Mouse (Mus musculus) kidney, postnatal 25 days (tissue): ENCODE data around the gene C2.

Experiments
- DNase-seq, 2 experiments: peaks; one replicate each; pipeline ENCODE4 v3.0.0; 2021; ENCODE audit warnings: mixed read lengths in 2 of 2

The C2 gene

GRCm38 (mm10) chr17:34879336-34879879 lies 18.7 kb downstream of the C2 start, which contains the start of gene Zbtb12:
TSS of gene Zbtb12 (plus strand) at chr17:34879483.
- DNase-seq, result no peak

DNA sequence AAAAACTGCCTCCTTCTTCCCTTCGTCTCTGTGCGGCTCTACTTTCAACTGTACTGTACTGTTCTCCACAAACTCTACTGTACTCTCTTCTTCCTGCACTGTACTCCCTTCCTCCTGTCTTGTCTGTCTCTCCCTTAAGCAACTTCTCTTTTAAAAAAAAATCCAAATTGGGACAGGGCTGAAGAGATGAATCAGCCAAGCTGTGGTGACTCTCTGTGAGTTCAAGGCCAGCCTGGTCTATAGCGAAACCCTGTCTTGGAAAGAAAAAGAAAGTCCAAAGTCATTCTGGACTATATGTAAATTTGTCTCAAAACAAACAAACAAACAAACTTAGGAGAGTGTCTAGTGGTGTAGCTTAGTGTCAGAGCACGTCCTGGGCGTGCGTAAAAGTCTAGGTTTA lies 23.7 kb downstream of the C2 start:
- no peak for DNase-seq

- no peak for DNase-seq
Measured at GRCm38 (mm10) chr17:34865981-34866380, 32.1 kb downstream of the C2 start.

- peak; percentile 74 to 86 for DNase-seq
Measured at GRCm38 (mm10) chr17:34862416-34863081, 35.5 kb downstream of the C2 start, which contains the start of gene Cfb. TSS of gene Cfb (minus strand) at chr17:34862518.

- DNase-seq, result peak; percentile 68 to 87
Measured at GRCm38 (mm10) chr17:34861704-34862415, 36.2 kb downstream of the C2 start.

- DNase-seq, result no peak
Measured at GRCm38 (mm10) chr17:34860514-34860913, 37.6 kb downstream of the C2 start.

- no peak for DNase-seq
Measured at GRCm38 (mm10) chr17:34858670-34859069, 39.4 kb downstream of the C2 start.

GRCm38 (mm10) chr17:34855825-34856224 lies 42.2 kb downstream of the C2 start:
- peak; percentile 67 to 75 for DNase-seq

DNA sequence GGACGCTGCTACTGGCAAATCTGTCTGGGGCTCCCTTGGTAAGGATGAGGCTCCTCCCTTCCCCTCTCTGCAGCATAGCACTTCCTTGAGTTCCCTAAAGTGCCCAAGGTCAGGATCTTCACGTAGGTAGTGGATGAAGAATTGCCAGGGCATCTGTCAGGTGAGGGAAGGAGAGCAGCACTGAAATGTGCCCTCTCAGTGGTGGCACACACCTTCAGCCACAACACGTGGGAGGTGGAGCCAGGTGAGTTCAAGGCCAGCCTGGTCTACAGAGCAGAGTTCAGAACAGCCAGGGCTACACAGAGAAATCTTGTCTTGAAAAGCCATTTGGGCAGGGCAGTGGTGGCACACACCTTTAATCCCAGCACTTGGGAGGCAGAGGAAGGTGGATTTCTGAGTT lies 43.3 kb downstream of the C2 start:
- no peak for DNase-seq

- DNase-seq, result no peak
Measured at GRCm38 (mm10) chr17:34853511-34853910, 44.6 kb downstream of the C2 start.

- no peak for DNase-seq
Measured at GRCm38 (mm10) chr17:34850517-34851125, 47.4 kb downstream of the C2 start.

DNA sequence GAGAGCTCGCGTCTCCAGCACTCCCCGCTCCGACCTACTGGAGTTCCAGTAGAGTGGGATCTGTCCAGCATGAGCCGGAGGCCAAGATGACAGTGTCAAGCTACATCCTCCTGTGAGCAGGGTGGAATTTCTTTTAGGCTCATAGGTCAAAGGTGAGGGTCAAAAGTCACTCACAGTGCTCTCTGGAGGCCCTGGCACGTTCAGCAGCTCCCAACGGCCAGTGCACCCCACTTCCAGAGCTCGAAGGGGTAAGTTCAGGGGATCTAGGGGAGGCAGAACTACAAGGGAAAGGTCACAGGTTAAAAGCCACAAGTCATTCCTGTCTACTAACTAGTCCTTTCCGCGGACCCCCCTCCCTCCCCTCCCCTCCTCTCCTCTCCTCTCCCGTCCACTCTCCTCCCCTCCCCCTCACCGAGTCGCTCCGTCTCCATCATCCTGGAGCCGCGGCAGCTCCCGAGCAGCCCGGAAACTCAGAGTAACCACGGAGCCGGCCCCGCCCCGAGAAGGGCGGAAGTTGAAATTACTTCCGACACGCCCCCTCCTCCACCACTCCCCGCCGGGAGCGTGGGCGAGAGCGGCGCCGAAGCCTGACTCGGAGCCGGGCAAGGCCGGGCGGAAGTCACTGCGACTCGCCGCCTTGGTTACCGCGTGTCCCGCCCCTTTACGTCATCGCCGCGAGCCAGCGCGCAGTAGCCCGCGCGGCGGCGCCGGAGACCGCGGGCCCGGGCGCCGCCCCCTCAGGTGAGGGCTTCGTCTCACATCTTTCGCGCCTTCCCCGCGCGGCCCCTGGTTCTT lies 48.1 kb downstream of the C2 start, which contains the start of the genes Skiv2l and Nelfe:
Gene Skiv2l (minus strand): TSS at position 489 of the 795 bp plus-strand sequence.
Gene Nelfe (plus strand): TSS at position 670 of the 795 bp plus-strand sequence.
- peak; percentile 97 to 98 for DNase-seq

- no peak for DNase-seq
Measured at GRCm38 (mm10) chr17:34847615-34848014, 50.5 kb downstream of the C2 start.

DNA sequence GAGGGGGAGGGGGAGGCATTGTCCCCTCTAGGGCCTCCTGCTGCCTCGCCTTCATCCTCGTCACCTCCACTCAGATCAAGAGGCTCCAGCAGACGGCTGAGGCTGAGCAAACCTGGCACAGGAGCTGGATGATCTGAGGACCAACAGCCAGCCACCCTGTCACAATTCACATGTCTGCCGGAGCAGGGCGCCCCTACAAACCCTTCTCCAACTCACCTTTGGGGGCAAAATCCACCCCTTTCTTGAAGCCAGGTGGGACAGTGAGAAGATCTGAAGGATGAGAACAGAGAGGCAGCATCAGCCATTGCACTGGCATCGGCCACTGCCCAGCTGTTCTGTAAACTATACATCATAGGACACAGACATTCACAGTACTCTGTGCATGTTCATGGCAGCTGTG lies 50.9 kb downstream of the C2 start:
- DNase-seq, result no peak

- DNase-seq, result no peak
Measured at GRCm38 (mm10) chr17:34844884-34845283, 53.2 kb downstream of the C2 start.

GRCm38 (mm10) chr17:34840736-34841307 lies 57.2 kb downstream of the C2 start:
- no peak for DNase-seq

DNA sequence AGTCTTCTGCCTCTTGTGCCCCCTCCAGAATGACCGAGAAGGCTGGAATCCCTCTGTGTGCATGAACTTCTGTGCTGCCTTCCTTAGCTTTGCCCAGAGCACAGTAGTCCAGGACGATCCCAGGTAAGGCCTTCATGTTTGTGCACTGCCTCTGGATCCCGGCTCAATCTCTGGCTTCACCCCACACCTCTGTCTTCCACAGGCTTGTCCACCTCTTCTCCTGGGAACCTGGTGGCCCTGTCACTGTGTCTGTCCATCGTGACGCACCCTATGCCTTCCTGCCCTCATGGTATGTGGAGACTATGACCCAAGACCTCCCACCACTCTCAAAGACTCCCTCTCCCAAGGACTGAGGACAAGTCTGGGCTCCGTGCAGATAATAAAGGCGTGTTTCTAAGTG lies 59.3 kb downstream of the C2 start:
- DNase-seq, result no peak

- DNase-seq, result peak; percentile 23 to 69
Measured at GRCm38 (mm10) chr17:34837464-34838324, 60.4 kb downstream of the C2 start.

DNA sequence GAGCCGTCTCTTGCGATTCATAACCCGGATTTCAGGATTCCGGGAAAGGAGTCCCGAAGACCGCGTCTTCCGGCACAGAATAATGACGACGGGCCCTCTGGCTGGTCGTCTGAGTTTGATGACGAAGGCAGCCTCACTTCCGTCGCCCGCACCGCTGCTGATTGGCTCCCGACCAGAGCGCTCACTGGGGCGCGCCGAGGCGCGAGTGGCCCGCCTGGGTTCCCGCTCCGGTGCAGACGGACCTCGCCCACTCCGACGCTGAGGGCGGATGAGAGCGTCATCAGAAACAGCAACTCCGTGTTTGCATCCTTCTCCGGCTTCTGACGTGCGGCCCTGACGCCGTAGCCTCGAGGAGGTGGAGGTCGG lies 61.2 kb downstream of the C2 start, which contains the start of the genes Stk19 and Dxo:
Gene Stk19 (minus strand): TSS at position 90 of the 366 bp plus-strand sequence.
Gene Dxo (plus strand): TSS at position 164 of the 366 bp plus-strand sequence.
- peak; percentile 97 to 98 for DNase-seq

DNA sequence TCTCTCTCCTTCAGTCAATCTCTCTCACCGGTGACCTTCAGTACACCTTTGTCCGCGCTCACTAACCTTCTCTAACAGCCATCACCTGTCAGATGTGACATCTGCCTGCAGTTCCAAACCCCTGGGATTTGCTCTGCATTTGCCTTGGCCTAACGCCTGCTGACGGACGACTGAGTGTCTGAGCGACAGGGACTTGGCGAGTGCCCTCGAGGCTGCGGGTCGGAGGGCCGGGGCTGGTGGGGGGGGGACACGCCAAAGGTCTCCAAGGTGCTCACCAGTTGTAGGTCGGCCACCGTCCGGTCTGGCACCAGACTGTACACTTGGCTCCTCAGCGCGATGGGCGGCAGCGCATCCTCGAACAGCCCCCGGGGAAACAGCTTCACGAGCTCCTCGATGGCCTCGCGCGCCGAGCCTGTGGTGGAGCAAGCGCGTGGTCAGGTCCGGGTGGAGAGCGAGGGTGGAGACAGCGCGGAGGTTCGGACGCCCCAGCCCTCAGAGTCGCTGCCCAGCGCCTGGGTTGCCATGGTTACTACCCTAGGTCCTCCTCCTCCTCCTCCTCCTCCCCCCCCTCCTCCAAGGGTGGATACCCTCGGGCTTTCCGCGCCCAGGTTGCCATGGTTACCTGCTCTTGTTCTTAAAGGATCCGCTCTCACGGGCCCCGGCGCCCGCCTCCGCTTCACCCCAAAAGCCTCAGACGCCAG lies 61.8 kb downstream of the C2 start:
- no peak for DNase-seq
